Mouse (Mus musculus) 3T3-L1 (cell line): Measurements from ENCODE around the gene Mmaa.

Source experiments
- DNase-seq: peaks from one replicate; pipeline ENCODE4 v3.0.0-alpha.2; 2015; ENCODE audit warnings: low read depth, low spot score

The Mmaa gene

DNA sequence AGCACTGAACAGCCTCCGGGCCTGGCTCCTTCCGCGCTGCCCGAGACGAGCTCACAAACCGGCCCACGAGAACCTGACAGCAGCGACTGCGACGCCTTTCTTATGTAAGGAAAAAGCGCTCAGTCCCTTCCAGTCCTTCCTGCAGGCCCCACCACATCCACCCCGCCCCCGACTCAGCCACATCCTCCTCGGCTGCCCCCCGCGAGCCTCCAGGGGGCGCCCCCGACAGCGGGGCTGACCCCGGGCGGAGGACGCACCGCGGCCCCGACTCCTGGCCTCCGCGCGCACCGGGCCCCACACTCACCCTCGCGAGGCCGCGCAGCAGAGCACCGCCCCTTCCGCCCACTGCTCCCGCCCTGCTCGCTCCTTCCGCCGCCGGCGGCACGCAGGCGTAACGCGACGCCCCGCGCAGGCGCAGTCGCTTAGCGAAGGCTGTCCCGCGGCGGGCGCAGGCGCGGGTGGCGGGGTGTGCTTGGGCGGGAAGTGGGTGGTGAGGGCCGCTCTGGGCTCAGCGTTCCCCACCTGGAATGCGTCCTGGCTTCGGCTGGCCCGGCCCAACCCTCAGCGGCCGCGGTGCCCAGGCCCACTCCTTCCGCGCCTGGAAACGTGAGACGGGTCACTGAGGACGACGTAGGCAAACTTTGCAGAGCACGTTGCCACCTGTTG is at the start of gene Mmaa:
Gene Mmaa (minus strand): TSS at position 328 of the 666 bp plus-strand sequence.
- peak; percentile 92 for DNase-seq

DNA sequence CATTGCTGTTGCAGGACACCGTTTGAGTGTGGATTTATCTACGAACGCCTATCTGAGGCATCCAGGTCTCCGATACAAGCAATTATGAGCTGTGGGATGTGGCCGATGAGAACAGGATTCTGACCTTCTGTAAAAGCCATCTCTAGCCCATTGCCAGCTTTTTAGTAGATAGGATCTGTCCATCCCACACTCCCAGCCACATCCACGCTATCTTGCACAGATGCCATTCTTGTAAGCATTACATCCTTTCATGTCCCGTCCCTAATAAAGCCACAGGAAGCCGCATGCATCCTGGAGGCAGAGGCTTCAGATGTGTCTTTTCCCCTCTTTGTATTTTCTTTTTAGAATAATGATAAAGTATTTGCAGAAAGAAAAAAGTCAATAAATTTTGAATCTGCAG is 46.5 kb upstream of the Mmaa start:
- DNase-seq, result no peak

DNA sequence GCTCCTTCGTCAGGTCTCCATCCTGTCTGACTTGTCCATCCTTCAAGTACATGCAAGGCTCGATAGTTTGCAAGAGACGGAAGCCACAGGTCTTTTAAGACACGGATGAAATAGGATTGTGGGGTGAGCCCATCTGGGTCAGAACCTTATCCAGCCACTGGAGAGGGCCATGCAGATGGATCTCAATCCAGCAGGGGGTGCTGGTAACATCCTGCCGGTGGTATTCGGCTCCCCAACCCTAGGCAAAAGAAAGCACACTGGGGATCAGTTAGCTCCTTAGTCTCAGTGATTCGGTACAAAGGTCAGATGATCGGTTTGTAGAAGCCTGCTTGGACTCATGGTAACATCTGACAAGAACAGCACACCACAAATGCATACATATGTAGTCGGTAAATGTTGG is 44.8 kb upstream of the Mmaa start:
- DNase-seq, result peak; percentile 42

DNA sequence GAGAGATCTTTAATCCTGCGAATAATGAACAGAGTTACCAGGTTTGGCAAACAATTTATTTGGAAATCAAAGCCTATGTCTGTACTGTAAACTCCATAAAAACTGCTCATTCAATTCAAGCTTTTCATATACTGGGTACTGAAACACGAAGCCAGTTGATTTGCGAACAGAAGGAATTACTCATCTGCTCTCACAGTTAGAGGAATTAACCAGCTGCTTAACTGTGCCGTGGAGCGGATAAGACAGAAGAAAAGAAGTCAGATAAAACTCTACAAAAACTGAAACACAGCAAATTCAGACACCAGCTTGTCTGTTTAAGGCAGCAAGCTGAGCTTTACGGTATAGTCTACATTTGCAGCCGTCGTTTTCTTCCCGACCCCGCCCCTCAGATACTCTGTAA is 43.9 kb upstream of the Mmaa start:
- DNase-seq, result no peak

DNA sequence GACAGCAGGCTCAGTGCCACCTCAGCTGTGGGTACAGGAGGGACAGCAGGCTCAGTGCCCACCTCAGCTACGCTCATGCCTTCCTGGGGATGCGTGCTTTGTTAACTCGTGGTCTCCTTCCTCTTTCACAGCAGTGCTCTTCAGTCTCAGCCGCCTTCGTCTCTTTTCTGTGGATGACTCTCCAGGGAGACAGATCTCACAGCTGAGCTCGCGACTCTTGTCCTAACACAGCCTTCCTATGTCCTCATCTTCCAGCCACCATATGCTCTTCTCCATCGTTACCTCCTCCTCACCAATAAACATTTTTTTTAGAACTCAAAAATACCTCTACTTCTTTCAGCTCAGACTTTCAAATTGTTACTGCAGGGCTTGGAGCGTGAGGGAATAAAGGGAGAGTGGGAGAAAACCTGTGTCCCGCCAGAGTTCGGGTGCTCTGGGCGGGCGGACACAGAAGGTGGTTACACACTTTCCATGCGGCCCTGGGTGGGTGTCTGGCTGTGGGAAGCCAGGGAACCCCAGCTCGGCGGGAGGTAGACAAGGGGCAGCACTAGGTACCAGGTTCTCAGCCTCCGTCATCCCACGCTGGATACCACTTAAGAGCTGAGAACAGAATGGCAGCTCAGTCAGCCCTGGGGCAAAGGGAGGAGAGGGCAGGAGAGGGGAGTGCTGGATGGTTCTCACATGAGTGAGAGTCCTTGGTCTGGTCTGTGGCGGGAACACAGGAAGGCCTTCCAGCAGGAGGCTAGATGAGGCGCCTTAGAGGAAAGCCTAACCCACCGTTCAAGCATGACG is 37.6 kb upstream of the Mmaa start:
- DNase-seq, result no peak

DNA sequence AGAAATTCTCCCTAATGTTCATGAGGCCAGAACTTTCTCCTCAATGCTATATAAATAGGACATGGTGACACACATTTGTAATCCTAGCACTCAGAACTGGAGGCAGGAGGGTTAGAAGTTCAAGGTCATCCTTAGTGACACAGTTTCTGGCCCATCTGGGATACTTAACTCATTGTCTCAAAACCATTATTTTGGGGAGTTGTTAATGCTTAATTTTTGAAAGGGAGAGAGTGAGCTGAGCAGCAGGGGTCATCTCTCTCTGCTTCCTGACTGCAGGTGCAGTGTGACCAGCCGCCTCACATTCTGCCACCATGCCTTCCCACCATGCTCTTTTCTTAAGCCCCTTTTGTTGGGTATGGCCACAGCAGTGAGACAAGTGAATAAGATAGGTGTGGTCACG is 36.8 kb upstream of the Mmaa start:
- DNase-seq, result no peak

DNA sequence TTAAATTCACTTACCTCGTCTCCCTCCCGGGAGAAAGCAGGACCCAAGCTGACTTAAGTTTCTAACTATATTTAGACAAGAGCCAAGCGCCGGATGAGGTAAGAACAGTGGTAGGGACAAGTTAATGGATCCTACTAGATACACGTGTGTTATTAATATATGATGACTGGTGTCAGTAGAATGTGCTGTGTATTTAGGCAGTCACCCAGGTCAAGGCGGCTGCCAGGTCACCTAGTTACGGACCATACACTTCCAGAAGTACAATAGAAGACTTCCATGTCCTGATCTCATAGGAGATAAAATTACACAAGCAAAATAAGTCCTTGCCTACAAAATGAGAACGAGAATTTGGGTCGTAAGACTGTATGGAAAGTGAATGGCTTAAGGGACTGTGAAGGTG is 36.3 kb upstream of the Mmaa start:
- peak; percentile 5 for DNase-seq

DNA sequence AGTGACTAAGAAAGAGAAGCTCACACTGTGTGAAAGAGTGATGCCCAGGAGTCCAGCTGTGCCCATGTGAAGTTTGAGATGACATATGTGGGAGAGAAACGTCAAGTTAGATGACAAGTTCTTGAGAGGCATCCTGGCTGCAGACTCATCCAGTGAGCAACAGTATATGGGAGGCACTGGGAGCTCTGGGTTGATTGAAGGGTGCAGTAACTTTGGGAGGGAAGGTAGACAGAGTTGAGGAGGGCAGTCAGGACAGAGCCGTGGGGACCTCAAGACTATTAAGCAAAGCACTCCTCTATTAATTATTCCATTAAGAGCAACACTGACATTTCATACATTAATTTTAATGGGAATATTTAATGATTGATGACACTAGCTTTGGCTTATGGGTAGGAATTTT is 35.0 kb upstream of the Mmaa start:
- no peak for DNase-seq

DNA sequence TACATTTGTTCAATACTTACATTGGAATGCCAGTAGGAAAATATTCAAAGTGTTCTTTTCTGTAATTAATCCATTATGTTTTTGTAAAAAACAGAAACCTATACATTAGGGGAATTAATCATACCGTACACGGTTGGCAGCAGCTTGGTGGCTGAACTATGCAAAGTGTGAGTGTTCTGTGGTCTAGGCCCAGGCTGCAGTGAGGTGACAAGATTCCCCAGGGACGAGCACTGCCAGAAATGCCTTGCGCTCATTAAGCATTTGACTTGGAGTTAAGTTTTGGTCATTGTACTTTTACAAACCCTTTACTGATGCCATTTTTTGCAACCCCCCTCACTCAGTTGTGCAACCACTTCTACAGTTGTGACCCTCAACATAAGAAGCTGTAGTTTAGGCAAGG is 34.4 kb upstream of the Mmaa start:
- no peak for DNase-seq

DNA sequence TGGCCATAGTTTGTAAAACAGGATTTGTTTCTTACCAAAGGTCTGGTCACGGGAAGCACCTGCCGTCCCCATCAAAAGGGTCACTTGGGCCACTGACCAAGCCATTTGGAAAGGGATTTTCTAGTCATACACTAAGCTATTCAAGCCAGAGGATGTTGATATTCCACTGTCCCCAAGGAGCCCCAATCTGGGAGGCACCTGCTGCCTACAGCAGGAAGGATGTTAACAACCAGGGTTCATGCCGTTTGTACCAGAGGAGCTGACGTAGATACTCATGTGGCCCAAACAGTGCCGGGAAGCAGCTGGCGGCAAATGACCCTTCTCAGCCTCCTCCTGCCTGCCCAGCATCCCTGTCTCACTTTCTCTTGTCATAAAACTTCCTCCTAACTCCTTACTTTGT is 30.8 kb upstream of the Mmaa start:
- DNase-seq, result no peak

DNA sequence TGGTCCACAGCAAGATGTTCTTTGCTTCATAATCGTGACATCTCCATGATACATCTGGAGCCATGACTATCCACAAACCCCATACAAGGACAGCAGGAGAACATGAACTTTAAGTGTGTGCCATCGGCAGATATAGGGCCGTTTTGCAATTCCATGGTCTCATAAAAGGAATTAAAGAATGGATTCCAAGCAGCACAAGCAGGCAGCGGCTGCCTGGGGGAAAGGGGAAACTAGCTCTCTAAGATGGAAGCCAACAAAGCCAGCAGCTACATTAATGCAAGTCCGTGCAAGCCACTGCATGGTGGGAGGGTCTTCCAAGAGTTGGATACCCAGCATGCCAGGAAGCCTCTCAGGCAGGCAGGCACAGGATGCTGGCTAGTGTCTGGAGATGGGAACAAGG is 30.2 kb upstream of the Mmaa start:
- no peak for DNase-seq

DNA sequence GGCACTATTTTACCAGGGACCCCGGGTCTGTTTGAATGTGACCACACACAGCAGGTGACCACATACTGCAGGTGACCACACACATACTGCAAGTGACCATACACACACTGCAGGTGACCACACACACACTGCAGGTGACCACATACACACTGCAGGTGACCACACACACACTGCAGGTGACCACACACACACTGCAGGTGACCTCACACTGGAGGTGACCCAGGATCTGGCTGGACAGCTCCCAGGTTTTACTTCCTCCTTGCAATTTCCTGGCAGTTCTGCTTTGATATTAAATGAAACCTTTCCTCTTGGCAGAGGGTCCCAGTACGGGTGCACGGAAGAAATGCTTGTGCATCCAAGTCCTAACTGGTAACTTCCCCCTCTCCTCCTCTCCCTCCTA is 29.3 kb upstream of the Mmaa start:
- no peak for DNase-seq

DNA sequence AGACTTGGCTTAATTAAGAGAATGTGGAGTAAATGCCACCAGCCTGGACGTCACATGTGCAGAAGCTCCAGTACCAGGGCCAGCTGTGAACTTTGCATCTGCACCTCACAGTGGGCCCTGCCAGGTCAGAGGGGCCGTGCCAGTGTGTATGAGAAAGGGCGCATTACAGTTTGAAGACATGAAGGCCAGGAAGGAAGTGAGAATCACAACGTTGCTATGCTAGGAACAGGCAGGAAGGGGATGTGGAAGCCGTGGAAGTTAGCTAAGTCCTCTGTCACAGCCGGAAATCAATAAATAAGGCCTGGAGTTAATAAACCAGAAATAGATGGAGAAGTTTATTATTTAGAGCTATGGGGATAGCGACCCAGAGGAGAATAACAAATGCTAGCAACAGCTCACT is 28.4 kb upstream of the Mmaa start:
- DNase-seq, result no peak

DNA sequence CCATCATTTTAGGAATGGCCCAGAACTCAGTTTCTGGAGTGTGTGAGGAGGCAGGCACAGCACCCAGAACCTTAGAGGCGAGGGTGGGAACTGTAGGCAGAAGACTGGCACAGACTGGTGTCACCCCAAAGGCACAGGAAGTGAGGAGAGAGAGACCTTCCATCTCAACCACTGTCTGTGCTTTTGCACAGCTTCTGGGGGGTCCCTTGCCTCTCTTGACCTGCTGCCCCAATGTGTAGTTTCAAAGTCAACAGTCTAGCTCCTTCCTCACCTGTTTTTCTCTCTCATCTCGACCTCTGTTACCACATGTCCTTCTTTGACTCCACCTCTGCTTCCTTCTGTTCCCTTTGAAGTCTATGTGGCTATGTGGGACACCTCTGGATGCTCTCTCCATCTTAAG is 16.1 kb upstream of the Mmaa start:
- DNase-seq, result no peak

DNA sequence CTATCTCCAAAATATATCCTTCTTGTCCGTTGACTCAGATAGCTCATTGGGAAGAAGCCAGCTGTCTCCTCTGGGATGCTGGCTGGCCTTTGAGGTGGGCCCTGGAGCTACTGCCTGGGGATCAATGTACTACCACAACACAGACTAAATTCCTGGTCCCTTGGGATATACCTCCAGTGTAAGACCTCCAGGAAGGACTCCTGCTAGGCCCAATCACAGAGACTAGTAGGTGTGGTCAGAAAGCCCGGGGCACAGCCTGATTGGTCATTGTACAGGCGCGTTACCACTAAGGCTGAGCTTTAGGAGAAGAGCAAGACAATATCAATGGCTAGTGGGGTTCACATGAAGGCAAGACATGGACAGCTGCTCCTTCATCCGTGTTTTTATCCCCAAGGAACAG is 11.2 kb upstream of the Mmaa start:
- DNase-seq, result no peak

DNA sequence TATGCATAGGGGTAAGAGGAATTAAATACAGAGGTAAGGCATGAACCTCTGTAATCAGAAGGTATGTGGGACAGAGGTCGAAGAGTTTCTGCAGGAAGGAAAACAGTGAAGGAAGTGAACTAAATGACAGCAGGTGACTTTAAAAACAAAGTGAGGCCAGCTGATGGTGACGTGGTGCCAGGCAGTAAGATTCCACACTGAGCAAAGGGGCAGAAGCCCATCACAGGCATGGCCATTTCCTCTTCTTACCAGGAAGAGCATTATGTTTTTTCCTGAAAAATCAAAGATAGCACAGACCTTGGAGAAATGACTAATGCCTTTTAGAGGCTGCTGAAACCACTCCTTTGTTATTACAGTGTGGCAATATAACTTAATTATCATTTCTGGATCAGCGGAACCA is 6.8 kb upstream of the Mmaa start:
- DNase-seq, result no peak

DNA sequence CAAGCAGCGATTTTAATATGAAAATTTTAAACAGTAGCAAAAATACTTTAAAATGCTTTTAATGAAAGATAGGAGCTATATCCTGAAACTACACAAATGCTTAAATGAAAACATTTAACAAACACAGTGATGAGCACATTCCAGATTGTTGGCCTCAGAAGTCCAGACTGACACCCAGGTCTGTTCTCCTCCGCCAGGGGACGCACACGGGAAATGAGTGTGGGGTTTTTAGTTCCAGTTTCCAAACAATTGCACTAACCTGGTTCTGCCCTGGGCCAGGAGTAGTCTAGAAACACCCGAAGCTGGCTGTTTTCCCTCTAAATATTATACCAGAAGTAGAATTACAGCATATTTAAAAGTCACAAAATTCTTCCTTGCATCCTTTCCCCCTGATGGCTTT is 5.0 kb upstream of the Mmaa start:
- DNase-seq, result no peak

DNA sequence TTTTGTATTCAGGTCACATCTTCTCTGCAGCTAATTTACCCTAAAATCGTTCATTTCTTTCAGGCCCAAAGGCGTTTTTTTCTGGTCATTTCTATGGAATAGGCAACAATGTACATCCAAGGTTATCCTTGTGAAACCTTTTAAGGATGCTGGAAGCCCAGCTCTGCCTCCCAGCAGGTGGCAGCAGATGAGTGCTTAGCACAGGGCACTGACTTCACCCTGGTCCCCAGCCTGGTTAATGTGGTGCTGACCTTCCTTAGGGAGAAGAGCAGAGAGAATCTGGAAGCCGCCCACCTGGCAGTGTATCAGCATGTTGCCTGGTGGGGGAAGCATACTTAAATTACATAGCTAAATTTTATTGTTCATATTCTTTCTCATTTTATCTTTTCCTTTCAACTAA is 3.0 kb upstream of the Mmaa start:
- DNase-seq, result peak; percentile 85

DNA sequence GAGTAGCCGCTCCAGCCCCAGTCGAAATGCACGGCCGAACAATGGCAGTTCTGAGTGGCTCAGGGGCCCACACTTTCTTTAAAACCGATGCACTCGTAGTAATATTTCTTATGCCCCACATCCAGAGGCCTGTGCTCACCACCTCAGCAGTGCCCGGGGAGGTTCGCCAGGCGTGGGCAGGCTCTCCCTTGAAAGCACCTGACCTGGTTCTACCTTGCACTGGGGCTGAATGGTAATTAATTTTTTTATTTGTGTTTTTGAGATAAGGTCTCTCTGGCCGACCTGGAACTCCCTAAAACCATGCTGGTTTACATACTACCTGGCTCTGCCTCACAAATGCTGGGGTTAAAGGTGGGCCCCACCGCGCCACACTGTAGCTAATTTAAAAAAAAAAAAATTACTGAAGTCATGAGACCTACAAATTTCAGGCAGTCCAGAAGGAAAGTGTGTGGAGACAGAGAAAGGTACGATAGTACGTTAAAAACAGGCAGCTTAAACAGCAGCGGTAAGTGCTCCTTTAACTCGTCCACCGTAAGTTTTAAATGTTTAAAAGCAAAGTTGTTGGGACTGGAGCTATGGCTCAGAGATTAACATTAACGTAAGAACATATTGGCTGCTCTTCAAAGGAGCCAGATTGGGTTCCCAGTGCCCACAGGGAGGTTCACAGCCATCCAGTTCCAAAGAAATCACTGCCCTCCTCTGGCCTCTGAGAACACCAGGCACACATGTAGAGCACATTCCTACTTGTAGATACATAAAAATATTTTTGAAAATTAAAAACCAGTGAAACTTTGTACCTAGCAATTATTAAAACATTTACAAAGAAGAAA is 754 bp upstream of the Mmaa start:
- DNase-seq, result peak; percentile 44

DNA sequence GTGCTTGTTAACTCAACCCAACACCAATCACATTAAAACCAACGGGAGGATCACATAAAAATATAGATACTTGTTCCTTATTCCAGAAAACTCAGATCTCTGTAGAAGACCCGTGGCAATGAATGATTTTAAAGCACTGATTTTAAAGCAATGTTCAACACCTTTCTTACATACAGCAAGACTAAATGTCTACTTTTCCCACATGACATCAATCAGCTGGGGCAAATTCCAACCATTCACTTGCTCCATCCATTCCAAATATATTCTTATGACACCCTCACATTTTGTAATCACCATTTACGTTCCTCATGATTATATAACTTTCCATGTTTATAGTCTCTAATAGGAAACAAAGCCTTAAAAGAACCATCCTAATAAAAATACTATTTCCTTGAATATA is 896 bp downstream of the Mmaa start:
- peak; percentile 37 for DNase-seq

DNA sequence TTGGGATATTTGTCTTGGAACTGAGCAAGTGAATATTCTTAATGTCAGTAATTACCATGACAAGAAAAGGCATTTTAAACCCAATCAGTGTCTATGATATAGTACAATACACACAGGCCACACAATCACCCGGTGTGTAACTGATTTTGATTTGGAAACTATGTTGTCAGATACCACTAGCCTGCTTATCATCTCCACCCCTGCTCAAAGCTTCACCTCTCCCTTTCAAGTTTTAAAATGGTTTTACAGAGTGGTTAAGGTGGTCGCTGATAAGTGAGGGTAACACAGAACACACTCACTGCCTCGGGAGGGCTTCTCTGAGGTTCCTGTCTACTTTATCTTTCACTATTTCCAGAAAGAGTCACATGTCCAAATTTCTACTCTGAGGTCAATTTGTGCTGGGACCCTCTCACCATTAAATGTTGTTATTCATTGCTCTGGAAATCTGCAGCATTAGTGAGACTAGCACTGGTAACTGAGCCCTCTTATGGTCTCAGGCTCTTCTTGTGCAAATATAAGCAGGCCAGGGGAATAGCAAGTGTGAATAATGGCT is 1.9 kb downstream of the Mmaa start:
- no peak for DNase-seq

DNA sequence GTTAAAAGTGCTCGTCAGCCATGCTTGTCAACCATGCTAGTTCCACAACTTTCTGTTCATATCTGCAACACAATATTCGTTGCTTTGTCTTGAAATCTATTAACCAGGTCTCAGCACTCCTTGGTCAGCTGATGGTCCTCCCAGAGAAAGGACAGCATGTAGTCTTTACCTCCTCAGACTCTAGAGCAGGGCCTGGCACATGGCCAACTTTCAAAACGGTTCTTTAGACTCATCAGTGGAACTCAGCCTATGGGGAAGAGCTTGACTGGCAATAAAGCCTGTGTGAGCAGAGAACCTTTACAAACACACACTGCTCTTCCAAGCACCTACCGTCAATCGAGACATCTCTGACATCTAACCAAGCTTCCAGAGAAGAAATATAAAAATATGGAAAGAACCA is 5.1 kb downstream of the Mmaa start:
- no peak for DNase-seq
